Mouse (Mus musculus): ENCODE data around the gene Rmdn2.

The Rmdn2 gene

GRCm38 (mm10) chr17:79611545-79611944 is at the start of gene Rmdn2:
Gene Rmdn2 (plus strand): TSS chr17:79611863.
- DNase-seq (ENCODE audit: low read depth, low spot score): no peak

GRCm38 (mm10) chr17:79563067-79563620 is 48.5 kb upstream of the Rmdn2 start:
- no peak for DNase-seq (ENCODE audit: low read depth, low spot score)

GRCm38 (mm10) chr17:79563721-79564120 is 47.9 kb upstream of the Rmdn2 start:
- DNase-seq (ENCODE audit: low read depth, low spot score): no peak

GRCm38 (mm10) chr17:79565241-79565961 is 46.3 kb upstream of the Rmdn2 start:
- DNase-seq (ENCODE audit: low read depth, low spot score): no peak

- DNase-seq (ENCODE audit: low read depth, low spot score): no peak
Observed at GRCm38 (mm10) chr17:79568401-79568800, 43.3 kb upstream of the Rmdn2 start.

- no peak for DNase-seq (ENCODE audit: low read depth, low spot score)
Observed at GRCm38 (mm10) chr17:79578328-79578727, 33.3 kb upstream of the Rmdn2 start.

GRCm38 (mm10) chr17:79580264-79580920 is 31.3 kb upstream of the Rmdn2 start:
- peak; percentile 84 for DNase-seq (ENCODE audit: low read depth, low spot score)

- DNase-seq (ENCODE audit: low read depth, low spot score): no peak
Observed at GRCm38 (mm10) chr17:79583466-79583865, 28.2 kb upstream of the Rmdn2 start.

GRCm38 (mm10) chr17:79584246-79584800 is 27.3 kb upstream of the Rmdn2 start:
- no peak for DNase-seq (ENCODE audit: low read depth, low spot score)

- no peak for DNase-seq (ENCODE audit: low read depth, low spot score)
Observed at GRCm38 (mm10) chr17:79589913-79590312, 21.8 kb upstream of the Rmdn2 start.

- no peak for DNase-seq (ENCODE audit: low read depth, low spot score)
Observed at GRCm38 (mm10) chr17:79595996-79596395, 15.7 kb upstream of the Rmdn2 start.

- DNase-seq (ENCODE audit: low read depth, low spot score): no peak
Observed at GRCm38 (mm10) chr17:79598151-79598550, 13.5 kb upstream of the Rmdn2 start.

- DNase-seq (ENCODE audit: low read depth, low spot score): no peak
Observed at GRCm38 (mm10) chr17:79598596-79599577, 12.8 kb upstream of the Rmdn2 start.

- DNase-seq (ENCODE audit: low read depth, low spot score): no peak
Observed at GRCm38 (mm10) chr17:79600108-79600507, 11.6 kb upstream of the Rmdn2 start.

GRCm38 (mm10) chr17:79602381-79602780 is 9.3 kb upstream of the Rmdn2 start:
- DNase-seq (ENCODE audit: low read depth, low spot score): no peak

GRCm38 (mm10) chr17:79603427-79603826 is 8.2 kb upstream of the Rmdn2 start:
- no peak for DNase-seq (ENCODE audit: low read depth, low spot score)

- DNase-seq (ENCODE audit: low read depth, low spot score): no peak
Observed at GRCm38 (mm10) chr17:79605794-79606193, 5.9 kb upstream of the Rmdn2 start.

GRCm38 (mm10) chr17:79609697-79610096 is 2.0 kb upstream of the Rmdn2 start:
- DNase-seq (ENCODE audit: low read depth, low spot score): no peak

- no peak for DNase-seq (ENCODE audit: low read depth, low spot score)
Observed at GRCm38 (mm10) chr17:79610163-79610755, 1.4 kb upstream of the Rmdn2 start.

GRCm38 (mm10) chr17:79614691-79615588 is 3.3 kb downstream of the Rmdn2 start:
- peak; percentile 79 for DNase-seq (ENCODE audit: low read depth, low spot score)
